Mouse (Mus musculus) embryonic facial prominence, embryonic 15.5 days (tissue): Measurements from ENCODE around the gene Ncf1. TPM values are rescaled to one million over a fixed set of nuclear protein-coding genes. Genes with fewer than 3 reads are reported as not detected.
A peak's percentile ranks its signal among the peaks of the same experiment; 100 is the strongest.

Experiments
- ATAC-seq: fragments of 200-750 bp; cut with Nextera tagmentation; 2 replicates; pipeline ENCODE4 v1.8.0; 2017; ENCODE audit warnings: low read depth, moderate TSS enrichment; ENCODE audit not compliant: insufficient number of reproducible peaks, low FRiP score, low TSS enrichment
- H3K27ac ChIP-seq: fragments of 300-500 bp; sonication (generic); replicated peaks from 2 replicates; pipeline ENCODE4 v1.5.1; 2015; ENCODE audit warnings: mild to moderate bottlenecking, inconsistent platforms
- H3K27me3 ChIP-seq: fragments of 300-500 bp; sonication (generic); 2 replicates; pipeline ENCODE4 v1.6.1; 2015; ENCODE audit warnings: inconsistent platforms
- H3K36me3 ChIP-seq: fragments of 300-500 bp; sonication (generic); 2 replicates; pipeline ENCODE4 v1.6.1; 2015; ENCODE audit warnings: mild to moderate bottlenecking, inconsistent platforms
- H3K4me1 ChIP-seq: fragments of 300-500 bp; sonication (generic); 2 replicates; pipeline ENCODE4 v1.6.1; 2015; ENCODE audit warnings: inconsistent platforms
- H3K4me2 ChIP-seq: fragments of 300-500 bp; sonication (generic); replicated peaks from 2 replicates; pipeline ENCODE4 v1.6.1; 2015; ENCODE audit warnings: mild to moderate bottlenecking, inconsistent platforms
- H3K4me3 ChIP-seq: fragments of 300-500 bp; sonication (generic); replicated peaks from 2 replicates; pipeline ENCODE4 v1.5.1; 2015; ENCODE audit warnings: mild to moderate bottlenecking, inconsistent platforms
- H3K9ac ChIP-seq: fragments of 300-500 bp; sonication (generic); 2 replicates; pipeline ENCODE4 v1.6.1; 2015; ENCODE audit warnings: inconsistent platforms
- H3K9me3 ChIP-seq: fragments of 300-500 bp; sonication (generic); replicated peaks from 2 replicates; pipeline ENCODE4 v1.6.1; 2016; ENCODE audit warnings: inconsistent platforms
- WGBS: fragments of 180-500 bp; shearing (Covaris S2); methylation state at CpG from one replicate; pipeline ENCODE4 v1.1.7; 2015; 5-methylcytosine and 5-hydroxymethylcytosine counted together
- polyA plus RNA-seq: library from polyadenylated mRNA; unstranded; fragments of >200 nt; fragmentation: Nextera tagmentation; extraction: Ambion mirVana; gene quantifications from 2 replicates; pipeline ENCODE4 v1.2.1, GENCODE M21; 2015

The Ncf1 gene
- polyA plus RNA-seq, 1 experiment from 2014 or later: 10.3 TPM

DNA sequence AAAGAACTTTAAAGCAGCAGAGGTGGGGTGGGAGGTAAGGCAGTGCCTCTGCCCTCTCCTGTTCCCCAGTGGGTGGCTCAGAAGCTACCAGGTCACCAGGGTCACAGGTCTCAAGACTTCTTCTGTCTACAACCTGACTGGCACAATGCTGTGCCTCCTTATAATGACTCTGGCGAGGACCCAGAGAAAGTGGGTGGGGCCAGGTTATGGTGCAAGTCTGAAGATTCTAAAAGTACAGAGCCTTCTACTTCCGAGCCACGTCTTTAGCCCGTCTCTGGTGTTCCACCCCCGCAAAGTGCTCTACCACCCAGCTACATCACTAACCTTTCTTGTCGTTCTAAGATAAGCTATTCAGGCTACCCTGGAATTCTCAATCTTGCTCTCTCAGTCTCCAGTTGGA is 2.7 kb upstream of the Ncf1 start:
- ATAC-seq: no peak
- Histone ChIP-seq H3K27me3 (no peaks in the 10 kb centered on the region), H3K36me3 (peaks cover 18% of the 10 kb centered on the region), H3K4me3 (no peak overlapping the region), H3K4me2 (no peak overlapping the region), H3K9me3 (no peaks in the 10 kb centered on the region), H3K4me1 (peaks cover 54% of the 10 kb centered on the region), H3K9ac (no peak overlapping the region), H3K27ac (no peak overlapping the region)
- 48% methylated on average over 6 of the region's 6 CpGs for WGBS

DNA sequence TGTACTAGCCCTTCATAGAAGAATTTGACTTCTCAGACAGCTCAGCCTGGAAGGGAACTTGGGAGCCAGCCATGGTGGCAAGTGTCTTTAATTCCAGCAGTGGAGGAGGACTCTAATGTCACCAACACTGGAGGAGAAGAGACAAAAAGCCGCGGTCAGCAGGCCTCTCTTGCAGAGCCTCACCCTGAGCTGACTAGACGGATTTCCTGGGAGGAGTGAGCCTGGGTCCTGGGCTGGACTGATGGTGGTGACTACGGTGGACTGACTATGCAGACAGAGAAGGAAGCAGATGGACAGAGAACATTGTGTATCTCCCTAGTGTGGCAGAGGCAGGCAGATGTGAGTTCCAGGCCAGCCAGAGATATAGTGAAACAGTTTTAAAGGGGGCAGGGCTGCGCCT is 2.0 kb upstream of the Ncf1 start:
- ATAC-seq: no peak
- Histone ChIP-seq H3K4me1 (peaks cover 59% of the 10 kb centered on the region), H3K9ac (no peak overlapping the region), H3K36me3 (peaks cover 11% of the 10 kb centered on the region), H3K4me2 (no peak overlapping the region), H3K27ac (peak overlapping the region; percentile 12; the same call in 1 of the 2 replicates), H3K27me3 (no peaks in the 10 kb centered on the region), H3K4me3 (no peak overlapping the region), H3K9me3 (no peaks in the 10 kb centered on the region)
- WGBS: 77% methylated on average over 5 of the region's 5 CpGs

DNA sequence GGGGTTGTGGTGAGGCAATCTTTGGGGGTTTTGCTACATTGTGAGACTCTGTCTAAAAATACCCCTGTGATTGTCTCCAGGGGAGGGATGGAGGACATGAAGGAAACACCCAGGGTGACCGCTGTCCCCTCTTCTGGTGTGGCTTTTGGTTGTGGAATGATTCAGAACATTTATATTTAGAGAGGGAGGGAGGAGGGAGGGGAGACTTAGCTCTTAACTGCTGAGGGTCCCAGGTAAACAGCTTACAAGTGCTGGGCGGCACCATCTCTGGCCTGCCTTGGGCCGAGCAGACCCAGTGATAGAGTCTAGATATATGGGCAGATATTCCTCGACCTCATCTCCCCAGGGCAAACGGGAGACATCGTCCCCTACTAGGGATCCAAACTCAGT is 1.2 kb downstream of the Ncf1 start:
- H3K4me2 ChIP-seq: no peak overlapping the region
- H3K4me1 ChIP-seq: peaks cover 35% of the 10 kb centered on the region
- H3K27ac ChIP-seq: 0 out of 2 replicates have a peak overlapping the region, but pooled peaks have one; percentile 25
- 63% methylated on average over 6 of the region's 6 CpGs for WGBS
- no peaks in the 10 kb centered on the region for H3K36me3 ChIP-seq
- no peak for ATAC-seq
- no peaks in the 10 kb centered on the region for H3K9me3 ChIP-seq
- no peak overlapping the region for H3K9ac ChIP-seq
- no peaks in the 10 kb centered on the region for H3K27me3 ChIP-seq
- no peak overlapping the region for H3K4me3 ChIP-seq

DNA sequence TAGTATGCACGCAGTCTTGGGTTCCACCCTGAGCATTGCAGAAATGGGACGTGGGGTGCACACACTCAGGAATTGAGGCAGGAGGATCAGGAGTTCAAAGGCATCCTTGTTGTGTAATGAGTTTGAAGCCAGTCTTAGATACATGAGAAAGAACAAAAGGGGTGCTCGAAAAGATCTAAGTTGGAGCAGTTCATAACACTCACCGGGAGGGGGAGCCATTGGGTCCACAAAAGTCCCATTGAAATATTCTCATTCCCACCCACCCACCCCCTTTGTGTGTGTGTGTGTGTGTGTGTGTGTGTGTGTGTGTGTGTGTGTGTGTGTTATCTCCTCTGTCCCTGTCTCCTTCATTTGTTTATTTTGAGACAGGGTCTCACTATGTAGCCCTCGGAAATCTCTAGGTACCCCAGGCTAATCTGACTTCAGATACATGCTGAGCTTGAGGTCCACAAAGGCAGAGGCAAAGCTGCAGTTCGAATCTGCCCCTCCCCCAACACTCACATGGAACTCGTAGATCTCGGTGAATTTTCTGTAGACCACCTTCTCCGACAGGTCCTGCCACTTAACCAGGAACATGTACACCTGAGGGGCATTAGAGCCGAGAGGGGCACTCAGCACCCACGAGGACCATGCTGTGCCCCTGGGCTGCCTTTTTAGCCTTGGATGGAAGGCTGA is 1.7 kb downstream of the Ncf1 start:
- H3K36me3 ChIP-seq: no peaks in the 10 kb centered on the region
- no peak for ATAC-seq
- H3K4me3 ChIP-seq: no peak overlapping the region
- no peaks in the 10 kb centered on the region for H3K9me3 ChIP-seq
- H3K4me2 ChIP-seq: no peak overlapping the region
- H3K27me3 ChIP-seq: 0 out of 2 replicates have a peak, but pooled peaks cover under 1% of the 10 kb centered on the region
- H3K27ac ChIP-seq: 0 out of 2 replicates have a peak overlapping the region, but pooled peaks have one; percentile 25
- no peak overlapping the region for H3K9ac ChIP-seq
- 38% methylated on average over 11 of the region's 11 CpGs for WGBS
- peaks cover 31% of the 10 kb centered on the region for H3K4me1 ChIP-seq

DNA sequence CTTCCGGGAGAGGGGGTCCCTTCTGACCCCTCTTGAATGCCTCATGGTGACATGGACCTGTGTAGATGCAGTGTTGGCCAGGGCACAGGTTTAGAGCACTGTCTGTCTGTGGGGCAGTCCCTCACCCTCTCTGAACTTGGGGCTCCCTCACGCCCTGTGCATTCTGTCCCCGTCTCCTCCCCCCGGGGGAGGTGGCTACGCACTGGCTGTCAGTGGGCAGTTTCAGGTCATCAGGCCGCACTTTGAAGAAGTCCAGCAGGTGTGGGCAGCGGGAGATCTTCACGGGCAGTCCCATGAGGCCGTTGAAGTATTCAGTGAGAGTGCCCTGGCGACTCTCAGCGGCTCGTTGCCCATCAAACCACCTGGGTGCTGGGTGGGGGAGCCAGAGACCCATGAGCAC is 2.5 kb downstream of the Ncf1 start:
- Histone ChIP-seq H3K27ac (0 out of 2 replicates have a peak overlapping the region, but pooled peaks have one; percentile 1), H3K4me1 (peaks cover 28% of the 10 kb centered on the region), H3K4me3 (no peak overlapping the region), H3K4me2 (no peak overlapping the region), H3K9me3 (no peaks in the 10 kb centered on the region), H3K27me3 (peaks cover 8% of the 10 kb centered on the region; the same call in 1 of the 2 replicates), H3K36me3 (no peaks in the 10 kb centered on the region), H3K9ac (no peak overlapping the region)
- 67% methylated on average over 12 of the region's 12 CpGs for WGBS
- ATAC-seq: no peak

DNA sequence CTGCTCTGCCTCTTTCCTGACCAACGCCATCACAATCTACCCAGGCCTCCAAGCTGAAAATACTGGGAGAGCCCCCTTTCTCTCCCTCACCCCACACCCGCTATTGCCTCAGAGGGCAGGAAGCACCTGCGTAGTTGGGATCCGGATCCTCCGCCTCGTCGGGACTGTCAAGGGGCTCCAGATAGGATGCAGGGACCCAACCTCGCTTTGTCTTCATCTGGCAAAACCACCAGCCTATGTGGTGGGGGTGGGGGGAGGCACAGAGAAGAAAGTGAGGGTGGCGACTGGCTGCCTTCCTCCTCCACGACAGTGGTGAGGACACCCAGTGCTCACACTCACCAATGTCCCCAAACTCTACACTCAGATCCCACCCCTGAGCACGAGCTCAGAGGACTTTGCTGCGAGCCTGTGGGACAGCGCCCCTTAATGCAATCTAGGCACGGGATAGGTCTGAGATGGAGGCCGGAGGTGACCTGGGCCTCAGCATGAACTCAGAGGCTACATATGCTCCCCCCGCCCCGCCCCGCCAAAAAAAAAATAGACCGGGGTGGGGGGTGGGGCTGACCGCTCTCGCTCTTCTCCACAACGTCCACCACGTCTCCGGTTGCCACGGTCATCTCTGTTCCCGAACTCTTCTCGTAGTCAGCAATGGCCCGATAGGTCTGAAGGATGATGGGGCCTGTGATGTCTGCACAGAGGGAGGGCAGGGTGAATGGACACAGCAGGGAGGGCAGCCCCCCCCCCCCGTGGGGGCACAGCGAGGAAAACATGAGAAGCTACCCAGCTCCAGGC is 4.1 kb downstream of the Ncf1 start:
- no peaks in the 10 kb centered on the region for H3K36me3 ChIP-seq
- no peaks in the 10 kb centered on the region for H3K9me3 ChIP-seq
- peaks cover 36% of the 10 kb centered on the region for H3K4me1 ChIP-seq
- no peak overlapping the region for H3K27ac ChIP-seq
- no peak overlapping the region for H3K4me3 ChIP-seq
- H3K9ac ChIP-seq: no peak overlapping the region
- H3K4me2 ChIP-seq: no peak overlapping the region
- no peak for ATAC-seq
- 76% methylated on average over 30 of the region's 30 CpGs for WGBS
- H3K27me3 ChIP-seq: peaks cover 10% of the 10 kb centered on the region; the same call in 1 of the 2 replicates

DNA sequence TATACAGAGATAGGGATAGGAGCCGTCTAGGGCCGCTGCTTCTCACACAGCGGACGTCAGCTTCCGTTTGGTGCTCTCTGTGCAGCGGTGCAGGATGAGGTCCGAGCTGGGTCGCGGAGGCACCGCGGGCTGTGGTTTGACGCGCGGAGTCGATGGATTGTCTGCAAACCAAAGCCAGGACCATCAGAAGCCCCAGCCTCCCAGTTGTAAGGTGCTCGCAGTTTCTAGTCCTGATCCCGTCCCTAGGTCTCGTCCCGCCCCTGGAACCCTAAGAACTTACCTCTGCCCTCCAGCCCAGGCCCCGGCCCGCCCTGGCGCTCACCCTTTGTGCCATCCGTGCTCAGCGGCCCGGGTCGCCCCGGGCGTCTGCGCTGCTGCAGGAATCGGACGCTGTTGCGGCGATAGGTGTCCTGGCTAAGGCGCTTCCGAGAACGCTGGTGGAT is 7.7 kb downstream of the Ncf1 start:
- H3K4me2 ChIP-seq: peak overlapping the region; percentile 60
- H3K27ac ChIP-seq: no peak overlapping the region
- peaks cover 8% of the 10 kb centered on the region; the same call in 1 of the 2 replicates for H3K36me3 ChIP-seq
- peak overlapping the region; percentile 28; the same call in 1 of the 2 replicates for H3K9ac ChIP-seq
- H3K27me3 ChIP-seq: peaks cover 10% of the 10 kb centered on the region; the same call in 1 of the 2 replicates
- peak overlapping the region; percentile 34 for H3K4me3 ChIP-seq
- 2% methylated on average over 36 of the region's 36 CpGs for WGBS
- H3K9me3 ChIP-seq: no peaks in the 10 kb centered on the region
- peaks cover 23% of the 10 kb centered on the region for H3K4me1 ChIP-seq
- ATAC-seq: no peak

DNA sequence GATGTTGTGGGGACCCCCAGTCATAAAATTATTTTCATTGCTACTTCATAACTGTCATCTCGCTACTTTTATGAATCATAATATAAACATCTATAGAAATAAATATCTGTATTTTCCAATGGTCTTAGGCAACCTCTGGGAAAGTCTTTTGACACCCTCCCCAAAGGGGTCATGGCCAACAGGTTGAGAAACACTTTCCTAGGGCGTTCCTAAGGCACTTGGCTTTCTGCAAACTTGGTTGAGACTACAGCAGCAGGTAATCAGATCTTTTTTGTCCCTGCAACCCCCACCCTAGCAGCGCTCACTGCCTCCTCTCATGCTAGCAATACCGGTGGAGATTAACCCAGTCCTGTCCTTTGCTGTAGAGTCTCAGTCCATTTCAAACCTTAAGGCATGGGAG is 8.1 kb downstream of the Ncf1 start:
- Histone ChIP-seq H3K4me3 (peak overlapping the region; percentile 34), H3K27me3 (peaks cover 10% of the 10 kb centered on the region; the same call in 1 of the 2 replicates), H3K4me1 (peaks cover 18% of the 10 kb centered on the region), H3K4me2 (peak overlapping the region; percentile 60), H3K27ac (no peak overlapping the region), H3K36me3 (peaks cover 13% of the 10 kb centered on the region; the same call in 1 of the 2 replicates), H3K9ac (no peak overlapping the region), H3K9me3 (no peaks in the 10 kb centered on the region)
- 32% methylated on average over 4 of the region's 4 CpGs for WGBS
- ATAC-seq: no peak

DNA sequence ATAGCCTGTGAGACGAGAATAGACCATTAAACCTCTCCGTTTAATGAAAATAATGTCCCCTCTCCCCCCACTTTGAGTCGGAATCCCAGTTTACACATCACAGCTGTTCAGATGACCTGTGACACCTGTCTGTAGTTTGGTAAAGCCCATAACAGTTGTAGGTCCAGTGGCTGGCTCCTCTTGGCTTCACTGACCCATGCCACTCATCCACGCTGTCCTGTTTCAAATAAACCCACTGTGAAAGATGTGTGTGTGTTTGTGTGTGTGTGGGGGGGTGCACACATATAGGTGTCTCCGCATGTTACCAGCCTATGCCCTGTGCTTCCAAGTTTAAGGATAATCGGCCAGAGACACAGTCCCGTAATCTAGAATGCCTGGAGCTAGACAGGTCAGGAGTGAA is 11.5 kb downstream of the Ncf1 start:
- H3K27me3 ChIP-seq: peaks cover 10% of the 10 kb centered on the region; the same call in 1 of the 2 replicates
- 86% methylated on average over 7 of the region's 7 CpGs for WGBS

DNA sequence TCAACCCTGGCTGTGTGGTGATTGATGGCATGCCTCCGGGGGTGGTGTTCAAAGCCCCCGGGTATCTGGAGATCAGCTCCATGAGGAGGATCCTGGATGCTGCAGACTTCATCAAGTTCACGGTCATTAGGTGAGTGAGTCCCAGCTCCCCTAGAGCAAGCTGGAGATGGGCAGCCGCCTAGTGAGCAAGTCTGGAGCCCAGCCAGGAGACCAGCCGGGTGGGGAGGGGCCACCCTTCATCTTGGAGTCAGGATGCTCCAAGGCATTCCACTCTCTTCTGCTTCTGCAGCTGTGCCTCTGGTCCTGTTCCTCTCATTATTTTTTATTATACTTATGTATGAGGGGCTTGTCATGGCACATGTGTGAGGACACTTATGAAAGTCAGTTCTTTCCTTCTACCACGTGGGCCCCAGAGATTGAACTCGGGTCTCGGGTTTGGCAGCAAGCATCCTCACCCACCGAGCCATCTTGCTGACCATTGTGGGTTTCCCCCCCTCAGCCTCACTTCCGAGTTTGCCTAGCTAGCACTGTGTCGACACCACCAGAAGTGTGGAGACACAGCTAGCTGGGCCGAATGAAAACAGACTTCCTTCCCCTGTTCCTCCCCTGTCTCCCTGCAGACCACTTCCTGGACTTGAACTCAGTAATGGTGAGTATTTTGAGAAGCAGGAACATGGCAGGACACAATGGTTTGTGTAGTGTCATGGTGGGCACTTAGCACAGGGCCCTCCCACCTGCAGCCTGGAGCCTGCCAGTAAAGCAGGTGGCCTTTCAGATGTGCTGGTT is 15.2 kb downstream of the Ncf1 start:
- Histone ChIP-seq H3K9me3 (no peaks in the 10 kb centered on the region), H3K27ac (no peak overlapping the region), H3K36me3 (peaks cover 27% of the 10 kb centered on the region), H3K9ac (no peak overlapping the region), H3K4me3 (no peak overlapping the region), H3K4me1 (0 out of 2 replicates have a peak, but pooled peaks cover 4% of the 10 kb centered on the region), H3K4me2 (no peak overlapping the region), H3K27me3 (no peaks in the 10 kb centered on the region)
- no peak for ATAC-seq
- 69% methylated on average over 12 of the region's 12 CpGs for WGBS

More for the DNA sequence above, 11.5 kb downstream of the Ncf1 start:
- no peaks in the 10 kb centered on the region for H3K9me3 ChIP-seq
- no peak for ATAC-seq
- no peak overlapping the region for H3K4me2 ChIP-seq
- H3K4me3 ChIP-seq: no peak overlapping the region
- H3K9ac ChIP-seq: no peak overlapping the region
- no peak overlapping the region for H3K27ac ChIP-seq
- H3K36me3 ChIP-seq: peaks cover 17% of the 10 kb centered on the region; the same call in 1 of the 2 replicates
- H3K4me1 ChIP-seq: peaks cover 16% of the 10 kb centered on the region
